Mouse (Mus musculus) megakaryocyte, adult 5-6 weeks (primary cell): Measurements from ENCODE around the gene Eif4a1. TPM values are rescaled to one million over a fixed set of nuclear protein-coding genes. Genes with fewer than 3 reads are reported as not detected.
"Not testable (repeated sequence)": the region's sequence is repeated elsewhere in the genome, so short reads cannot be mapped to it uniquely, and the experiment has no call there.

Experiments used
- ATAC-seq: 2 replicates; pipeline ENCODE4 v1.8.0; 2016; ENCODE audit warnings: mild to moderate bottlenecking, inconsistent platforms; ENCODE audit not compliant: poor library complexity, severe bottlenecking
- total RNA-seq, 2 experiments: library from RNA; stranded (forward) in 1 of 2; stranded (reverse) in 1 of 2; fragments of 153-499, 151-499 nt in 1 of 2; fragments of 221-1000, 200-1000 nt in 1 of 2; gene quantifications; 2 replicates each; pipeline versions ENCODE4 v1.2.3 to v1.2.4; 2015 to 2017

The Eif4a1 gene
- total RNA-seq, 2 experiments from 2014 or later = 494 to 523 TPM

GRCm38 (mm10) chr11:69653399-69653798 is 18.8 kb downstream of the Eif4a1 start:
- no peak for ATAC-seq

DNA sequence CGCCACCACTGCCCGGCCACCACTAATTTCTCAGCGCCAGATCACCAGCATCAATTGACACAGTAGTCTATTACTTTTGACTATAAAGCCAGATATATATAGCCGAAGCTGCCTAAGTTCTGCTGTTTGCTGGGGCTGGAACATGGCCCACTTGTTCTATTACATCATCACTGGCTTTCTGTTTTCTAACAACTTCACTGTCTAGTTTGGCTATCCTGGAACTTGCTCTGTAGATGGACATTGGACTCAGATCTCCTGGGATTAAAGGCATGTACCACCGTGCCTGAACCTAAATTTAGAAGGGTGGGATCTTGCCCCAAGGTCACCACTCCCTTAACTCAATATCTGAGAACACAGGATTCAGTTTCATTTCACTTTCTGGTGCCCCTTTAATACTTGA is 26.4 kb downstream of the Eif4a1 start:
- no peak for ATAC-seq

- no peak for ATAC-seq
Measured at GRCm38 (mm10) chr11:69635471-69635870, 36.8 kb downstream of the Eif4a1 start.

DNA sequence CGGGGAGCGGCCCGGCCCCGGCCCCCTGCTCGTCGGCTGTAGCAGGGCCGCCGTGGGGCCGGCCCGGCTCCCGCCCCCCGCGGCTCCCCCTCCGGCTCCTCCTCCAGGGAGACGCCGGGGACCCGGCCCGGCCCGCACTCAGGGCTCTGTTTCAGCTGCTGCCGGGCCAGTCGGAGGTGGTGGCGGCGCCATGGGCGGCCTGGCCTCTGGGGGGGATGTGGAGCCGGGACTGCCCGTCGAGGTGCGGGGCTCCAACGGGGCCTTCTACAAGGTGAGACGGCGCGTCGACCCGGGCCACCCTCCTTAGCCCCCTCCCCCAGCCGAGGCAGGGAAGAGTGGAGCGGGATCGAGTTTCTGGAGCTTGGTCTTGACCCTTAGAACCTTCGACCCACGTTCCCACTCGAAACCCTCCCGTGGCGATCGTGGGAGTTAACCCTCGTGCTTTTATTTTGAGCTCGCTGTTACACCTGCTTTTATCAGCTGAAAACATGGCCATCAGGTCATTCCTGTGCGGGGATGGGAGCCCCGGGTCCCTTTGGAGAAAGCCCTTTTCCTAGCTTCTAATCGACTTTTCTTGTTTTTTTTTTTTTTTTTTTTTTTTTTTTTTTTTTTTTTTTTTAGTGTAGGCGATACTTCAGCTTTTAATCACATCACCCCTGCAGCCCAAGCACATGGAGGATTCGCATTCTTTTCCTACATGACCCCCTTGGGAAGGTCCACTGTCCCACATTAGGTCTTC is 38.9 kb downstream of the Eif4a1 start:
- peak; percentile 12 for ATAC-seq

GRCm38 (mm10) chr11:69632284-69633089 is 39.7 kb downstream of the Eif4a1 start, which contains the start of gene Fxr2:
Fxr2 (plus strand) TSS chr11:69632990.
- ATAC-seq = peak; percentile 93

GRCm38 (mm10) chr11:69629802-69630201 is 42.4 kb downstream of the Eif4a1 start:
- no peak for ATAC-seq

GRCm38 (mm10) chr11:69628286-69628685 is 43.9 kb downstream of the Eif4a1 start:
- peak; percentile 55 for ATAC-seq

DNA sequence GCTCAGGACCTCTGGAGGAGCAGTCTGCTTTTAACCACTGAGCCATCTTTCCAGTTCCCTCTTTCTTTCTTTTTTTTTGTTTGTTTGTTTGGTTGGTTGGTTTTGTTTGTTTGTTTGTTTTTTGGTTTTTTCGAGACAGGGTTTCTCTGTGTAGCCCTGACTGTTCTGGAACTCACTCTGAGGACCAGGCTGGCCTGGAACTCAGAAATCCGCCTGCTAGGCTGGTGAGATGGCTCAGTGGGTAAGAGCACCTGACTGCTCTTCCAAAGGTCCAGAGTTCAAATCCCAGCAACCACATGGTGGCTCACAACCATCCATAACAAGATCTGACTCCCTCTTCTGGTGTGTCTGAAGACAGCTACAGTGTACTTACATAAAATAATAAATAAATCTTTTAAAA is 47.9 kb downstream of the Eif4a1 start:
- ATAC-seq = not testable (repeated sequence)

- ATAC-seq = no peak
Measured at GRCm38 (mm10) chr11:69623006-69623405, 49.2 kb downstream of the Eif4a1 start.

DNA sequence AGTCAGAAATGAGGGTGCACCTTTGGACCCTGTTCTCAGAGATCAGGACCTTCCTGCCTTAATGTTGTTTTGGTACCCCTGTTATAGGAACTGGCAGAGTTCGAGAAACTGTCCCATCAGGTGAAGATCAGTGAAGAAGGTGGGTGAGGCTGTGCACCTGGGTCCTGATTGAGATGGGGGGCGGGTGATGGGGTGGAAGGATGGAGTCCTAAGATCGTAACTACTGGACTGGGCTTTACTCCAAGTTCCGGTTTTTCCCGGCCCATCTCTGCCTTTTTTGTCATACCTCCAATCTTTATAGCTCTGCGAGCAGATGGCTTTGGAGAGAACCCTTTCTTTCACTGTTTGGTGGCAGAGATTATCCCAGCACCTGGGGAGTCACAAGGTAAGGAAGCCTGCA is 49.8 kb downstream of the Eif4a1 start:
- ATAC-seq = no peak

DNA sequence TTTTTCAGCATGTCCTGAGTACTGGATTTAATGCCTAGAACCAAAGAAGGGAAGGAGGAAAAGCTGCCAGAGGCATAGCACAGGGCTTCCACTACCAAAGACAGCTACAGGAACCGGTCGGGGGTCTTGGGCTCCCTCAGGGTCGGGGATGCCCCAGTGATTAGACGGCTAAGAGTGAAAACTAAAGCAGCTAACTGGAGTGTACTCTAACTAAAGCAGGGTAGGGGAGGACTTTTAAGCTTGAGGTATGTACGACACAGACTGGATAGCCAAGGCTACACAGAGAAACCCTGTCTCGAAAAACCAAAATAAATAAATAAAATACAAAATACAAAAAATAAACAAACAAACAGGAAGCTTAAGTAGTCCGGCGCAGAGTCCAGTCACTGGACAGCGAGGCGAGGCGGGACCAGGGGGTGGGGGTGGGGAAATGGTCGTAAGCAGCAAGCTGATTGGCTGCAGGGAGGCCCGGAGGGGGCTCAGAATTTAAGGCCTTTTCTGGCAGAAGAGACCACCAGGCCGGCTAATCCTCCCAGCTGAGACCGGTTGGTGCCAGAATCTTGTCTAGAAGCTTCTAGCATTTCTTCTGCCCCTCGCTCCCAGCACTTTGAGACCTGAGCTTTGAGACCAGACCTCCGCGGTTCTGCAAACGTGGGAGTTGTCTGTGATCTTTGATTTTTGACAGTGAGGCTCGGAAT is 50.5 kb downstream of the Eif4a1 start, which contains the start of gene Sat2:
Sat2 (plus strand) TSS at position 454 of the 698 bp plus-strand sequence.
- no peak for ATAC-seq

- ATAC-seq = no peak
Measured at GRCm38 (mm10) chr11:69620394-69621081, 51.7 kb downstream of the Eif4a1 start.

- no peak for ATAC-seq
Measured at GRCm38 (mm10) chr11:69617805-69618204, 54.4 kb downstream of the Eif4a1 start, which contains the start of gene Shbg. Shbg (minus strand) TSS chr11:69617905.

Other genes with a start within 250 kb of the Eif4a1 start
Only the 30 nearest of the 35 such genes appear.
- gene Dnah2, start 123.3 kb downstream of the Eif4a1 start, total RNA-seq (2015) = 0.54 and 1.8 TPM in 2 replicates
- 2.1 and 8.0 TPM in 2 replicates for gene Dnah2, start 123.3 kb downstream of the Eif4a1 start, total RNA-seq (2017)
- gene Efnb3, start 112.2 kb downstream of the Eif4a1 start, total RNA-seq (2015) = 0.11 TPM in 1 of 2 replicates, not detected in the other
- 0.45 TPM in 1 of 2 replicates, not detected in the other for gene Efnb3, start 112.2 kb downstream of the Eif4a1 start, total RNA-seq (2017)
- 11.8 and 12.2 TPM in 2 replicates for gene Wrap53, start 92.2 kb downstream of the Eif4a1 start, total RNA-seq (2015)
- gene Wrap53, start 92.2 kb downstream of the Eif4a1 start, total RNA-seq (2017) = 5.3 and 5.9 TPM in 2 replicates
- gene Trp53, start 92.1 kb downstream of the Eif4a1 start, total RNA-seq (2015) = 59.2 and 64.7 TPM in 2 replicates
- gene Trp53, start 92.1 kb downstream of the Eif4a1 start, total RNA-seq (2017) = 21.8 and 28.3 TPM in 2 replicates
- 0.91 and 2.2 TPM in 2 replicates for gene Atp1b2, start 66.5 kb downstream of the Eif4a1 start, total RNA-seq (2015)
- gene Atp1b2, start 66.5 kb downstream of the Eif4a1 start, total RNA-seq (2017) = 0.26 and 0.45 TPM in 2 replicates
- gene Shbg, start 54.5 kb downstream of the Eif4a1 start, total RNA-seq (2015) = not detected in 2 replicates
- gene Shbg, start 54.5 kb downstream of the Eif4a1 start, total RNA-seq (2017) = not detected in 2 replicates
- not detected in 2 replicates for gene Sat2, start 50.4 kb downstream of the Eif4a1 start, total RNA-seq (2015)
- not detected in 2 replicates for gene Sat2, start 50.4 kb downstream of the Eif4a1 start, total RNA-seq (2017)
- 25.3 and 29.0 TPM in 2 replicates for gene Fxr2, start 39.4 kb downstream of the Eif4a1 start, total RNA-seq (2015)
- gene Fxr2, start 39.4 kb downstream of the Eif4a1 start, total RNA-seq (2017) = 33.3 and 36.5 TPM in 2 replicates
- not detected in 2 replicates for gene Sox15, start 17.1 kb downstream of the Eif4a1 start, total RNA-seq (2015)
- 0.22 TPM in 1 of 2 replicates, not detected in the other for gene Sox15, start 17.1 kb downstream of the Eif4a1 start, total RNA-seq (2017)
- 34.9 and 40.9 TPM in 2 replicates for gene Mpdu1, start 9.8 kb downstream of the Eif4a1 start, total RNA-seq (2015)
- gene Mpdu1, start 9.8 kb downstream of the Eif4a1 start, total RNA-seq (2017) = 55.7 and 56.5 TPM in 2 replicates
- gene Cd68, start 6.3 kb downstream of the Eif4a1 start, total RNA-seq (2015) = 302 and 304 TPM in 2 replicates
- gene Cd68, start 6.3 kb downstream of the Eif4a1 start, total RNA-seq (2017) = 195 and 219 TPM in 2 replicates
- gene Senp3, start 9.7 kb upstream of the Eif4a1 start, total RNA-seq (2015) = 94.3 and 104 TPM in 2 replicates
- gene Senp3, start 9.7 kb upstream of the Eif4a1 start, total RNA-seq (2017) = 68.9 and 80.8 TPM in 2 replicates
- gene Tnfsf13, start 13.4 kb upstream of the Eif4a1 start, total RNA-seq (2015) = 37.7 and 47.2 TPM in 2 replicates
- 74.3 and 78.9 TPM in 2 replicates for gene Tnfsf13, start 13.4 kb upstream of the Eif4a1 start, total RNA-seq (2017)
- 25.5 and 25.9 TPM in 2 replicates for gene Tnfsf12, start 23.4 kb upstream of the Eif4a1 start, total RNA-seq (2015)
- gene Tnfsf12, start 23.4 kb upstream of the Eif4a1 start, total RNA-seq (2017) = 3.2 and 4.9 TPM in 2 replicates
- gene Tnfsfm13, start 23.7 kb upstream of the Eif4a1 start, total RNA-seq (2015) = 11.6 and 13.6 TPM in 2 replicates
- 8.5 and 12.2 TPM in 2 replicates for gene Tnfsfm13, start 23.7 kb upstream of the Eif4a1 start, total RNA-seq (2017)
- gene Polr2a, start 86.2 kb upstream of the Eif4a1 start, total RNA-seq (2015) = 116 and 118 TPM in 2 replicates
- gene Polr2a, start 86.2 kb upstream of the Eif4a1 start, total RNA-seq (2017) = 38.6 and 42.9 TPM in 2 replicates
- gene Slc35g3, start 89.5 kb upstream of the Eif4a1 start, total RNA-seq (2015) = not detected in 2 replicates
- not detected in 2 replicates for gene Slc35g3, start 89.5 kb upstream of the Eif4a1 start, total RNA-seq (2017)
- gene Zbtb4, start 93.5 kb upstream of the Eif4a1 start, total RNA-seq (2015) = 1.6 and 2.6 TPM in 2 replicates
- gene Zbtb4, start 93.5 kb upstream of the Eif4a1 start, total RNA-seq (2017) = 1.4 and 2.4 TPM in 2 replicates
- gene Chrnb1, start 123.5 kb upstream of the Eif4a1 start, total RNA-seq (2015) = 0.32 and 0.36 TPM in 2 replicates
- 0.16 TPM in 1 of 2 replicates, not detected in the other for gene Chrnb1, start 123.5 kb upstream of the Eif4a1 start, total RNA-seq (2017)
- gene Fgf11, start 129.4 kb upstream of the Eif4a1 start, total RNA-seq (2015) = 0.14 TPM in 1 of 2 replicates, not detected in the other
- gene Fgf11, start 129.4 kb upstream of the Eif4a1 start, total RNA-seq (2017) = not detected in 2 replicates
- not detected in 2 replicates for gene Tmem102, start 133.2 kb upstream of the Eif4a1 start, total RNA-seq (2015)
- gene Tmem102, start 133.2 kb upstream of the Eif4a1 start, total RNA-seq (2017) = not detected in 2 replicates
- gene Gm39566, start 142.9 kb upstream of the Eif4a1 start, total RNA-seq (2015) = not detected in 2 replicates
- not detected in 2 replicates for gene Gm39566, start 142.9 kb upstream of the Eif4a1 start, total RNA-seq (2017)
- not detected in 2 replicates for gene Spem2, start 146.0 kb upstream of the Eif4a1 start, total RNA-seq (2015)
- not detected in 2 replicates for gene Spem2, start 146.0 kb upstream of the Eif4a1 start, total RNA-seq (2017)
- not detected in 2 replicates for gene Spem1, start 149.8 kb upstream of the Eif4a1 start, total RNA-seq (2015)
- gene Spem1, start 149.8 kb upstream of the Eif4a1 start, total RNA-seq (2017) = not detected in 2 replicates
- gene Nlgn2, start 165.4 kb upstream of the Eif4a1 start, total RNA-seq (2015) = 0.20 and 0.48 TPM in 2 replicates
- gene Nlgn2, start 165.4 kb upstream of the Eif4a1 start, total RNA-seq (2017) = 0.16 and 0.88 TPM in 2 replicates
- gene Tmem256, start 166.1 kb upstream of the Eif4a1 start, total RNA-seq (2015) = 217 and 226 TPM in 2 replicates
- 117 and 158 TPM in 2 replicates for gene Tmem256, start 166.1 kb upstream of the Eif4a1 start, total RNA-seq (2017)
- gene Plscr3, start 174.0 kb upstream of the Eif4a1 start, total RNA-seq (2015) = 19.8 and 23.7 TPM in 2 replicates
- gene Plscr3, start 174.0 kb upstream of the Eif4a1 start, total RNA-seq (2017) = 10.8 and 18.1 TPM in 2 replicates
- not detected in 2 replicates for gene Tnk1, start 186.3 kb upstream of the Eif4a1 start, total RNA-seq (2015)
- gene Tnk1, start 186.3 kb upstream of the Eif4a1 start, total RNA-seq (2017) = 0.04 TPM in 1 of 2 replicates, not detected in the other
- gene Tmem95, start 205.6 kb upstream of the Eif4a1 start, total RNA-seq (2015) = not detected in 2 replicates
- gene Tmem95, start 205.6 kb upstream of the Eif4a1 start, total RNA-seq (2017) = not detected in 2 replicates
- gene Kctd11, start 209.0 kb upstream of the Eif4a1 start, total RNA-seq (2015) = 2.9 and 3.3 TPM in 2 replicates
- gene Kctd11, start 209.0 kb upstream of the Eif4a1 start, total RNA-seq (2017) = 3.0 and 3.3 TPM in 2 replicates